Mouse (Mus musculus): ENCODE results near the gene Uchl3. TPM values are rescaled to one million over a fixed set of nuclear protein-coding genes. Genes with fewer than 3 reads are reported as not detected.

Uchl3 gene
- 13.6 TPM for polyA plus RNA-seq (2015; fragmentation: Illumina TruSeq; extraction: RNeasy Lipid Tissue Mini Kit (QIAGEN cat#74804); ENCODE audit: insufficient read depth, low read depth, low replicate concordance)

DNA sequence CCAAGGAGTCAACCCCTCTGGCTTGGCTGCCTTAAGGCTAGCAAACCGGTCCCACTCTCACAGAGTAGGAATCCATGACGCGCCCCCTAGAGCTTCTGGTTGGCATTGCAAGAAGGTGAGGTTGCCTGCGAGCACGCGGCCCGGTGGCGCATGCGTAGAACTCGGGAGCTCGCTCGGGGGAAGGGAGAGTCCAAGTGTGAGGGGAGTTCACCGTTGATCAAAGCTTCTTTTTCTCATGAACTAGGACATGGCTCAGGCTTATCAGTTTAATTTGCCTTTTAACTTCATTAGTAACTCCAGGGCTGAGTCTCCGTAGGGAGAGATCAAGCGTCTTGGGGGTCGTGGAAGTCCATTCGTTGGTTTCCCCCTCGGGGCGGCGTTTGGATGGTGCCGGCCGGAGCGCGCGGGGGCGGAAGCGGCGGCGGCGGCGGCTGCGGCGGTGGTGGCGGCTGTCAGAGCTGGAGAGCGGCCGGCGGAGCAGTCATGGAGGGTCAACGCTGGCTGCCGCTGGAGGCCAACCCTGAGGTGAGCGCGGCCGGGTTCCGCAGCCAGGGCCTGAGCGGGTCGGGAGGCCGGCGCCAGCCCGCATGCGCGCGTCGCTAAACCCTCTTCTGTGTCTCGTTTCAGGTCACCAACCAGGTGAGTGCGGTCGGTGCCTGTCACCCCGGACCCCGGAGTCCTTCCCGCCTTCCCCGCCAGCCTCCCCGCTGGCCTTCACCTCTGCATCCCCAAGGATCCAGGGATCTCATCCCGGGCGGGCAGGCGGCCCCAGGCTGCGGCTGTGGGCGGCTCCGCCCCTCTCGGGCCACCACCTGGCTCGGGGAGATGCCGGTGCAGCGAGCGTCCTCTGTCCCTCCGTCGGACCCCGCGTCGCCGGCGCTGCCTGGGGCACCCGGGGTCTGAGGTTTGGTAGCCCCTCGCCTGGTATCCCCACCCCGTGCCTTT, at the start of gene Uchl3:
Gene Uchl3 (plus strand): TSS at position 387 of the 945 bp plus-strand sequence.

DNA sequence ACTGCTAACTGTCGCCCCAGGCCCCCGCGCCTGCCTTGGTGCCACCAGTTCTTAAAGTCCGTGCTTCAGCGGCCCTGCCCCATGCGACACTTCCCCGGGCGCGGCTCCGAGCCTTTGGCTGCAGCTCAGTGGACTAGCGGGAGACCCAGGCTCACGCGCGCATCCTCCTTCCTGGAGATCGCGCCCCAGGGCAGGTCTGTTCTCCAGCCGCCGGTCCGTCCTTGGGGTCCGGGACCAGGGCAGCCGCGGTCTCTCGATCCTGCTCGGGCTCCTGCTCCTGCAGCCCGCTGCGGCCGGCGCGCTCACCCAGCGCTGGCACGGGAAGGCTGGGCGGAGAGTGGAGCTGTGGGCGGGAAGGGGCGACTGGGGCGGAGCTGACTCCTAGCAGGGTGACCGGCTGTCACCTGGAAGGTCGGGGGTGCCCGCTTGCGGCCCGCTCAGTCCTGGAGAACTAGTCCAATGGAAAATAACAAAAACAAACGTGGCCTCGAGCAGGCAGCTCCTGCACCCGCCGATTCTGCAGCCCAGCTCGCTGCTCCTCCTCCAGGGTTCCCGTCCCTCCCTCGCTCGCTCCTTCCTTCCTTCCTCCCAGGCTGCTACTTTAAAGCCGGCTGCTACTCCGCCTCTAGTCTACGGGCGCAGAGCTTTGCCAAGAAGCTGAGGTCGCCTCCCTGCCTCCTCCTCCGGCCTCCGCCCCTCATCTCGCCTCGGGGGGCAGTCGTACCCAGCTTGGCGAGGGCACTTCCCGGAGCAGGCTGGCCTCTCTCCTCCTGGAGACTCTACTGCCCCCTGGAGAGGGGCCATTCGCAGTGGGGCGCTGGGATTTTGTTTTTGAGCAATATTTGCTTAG, 45.0 kb upstream of the Uchl3 start, which contains the start of gene Tbc1d4:
Gene Tbc1d4 (minus strand): TSS at position 673 of the 850 bp plus-strand sequence.

DNA sequence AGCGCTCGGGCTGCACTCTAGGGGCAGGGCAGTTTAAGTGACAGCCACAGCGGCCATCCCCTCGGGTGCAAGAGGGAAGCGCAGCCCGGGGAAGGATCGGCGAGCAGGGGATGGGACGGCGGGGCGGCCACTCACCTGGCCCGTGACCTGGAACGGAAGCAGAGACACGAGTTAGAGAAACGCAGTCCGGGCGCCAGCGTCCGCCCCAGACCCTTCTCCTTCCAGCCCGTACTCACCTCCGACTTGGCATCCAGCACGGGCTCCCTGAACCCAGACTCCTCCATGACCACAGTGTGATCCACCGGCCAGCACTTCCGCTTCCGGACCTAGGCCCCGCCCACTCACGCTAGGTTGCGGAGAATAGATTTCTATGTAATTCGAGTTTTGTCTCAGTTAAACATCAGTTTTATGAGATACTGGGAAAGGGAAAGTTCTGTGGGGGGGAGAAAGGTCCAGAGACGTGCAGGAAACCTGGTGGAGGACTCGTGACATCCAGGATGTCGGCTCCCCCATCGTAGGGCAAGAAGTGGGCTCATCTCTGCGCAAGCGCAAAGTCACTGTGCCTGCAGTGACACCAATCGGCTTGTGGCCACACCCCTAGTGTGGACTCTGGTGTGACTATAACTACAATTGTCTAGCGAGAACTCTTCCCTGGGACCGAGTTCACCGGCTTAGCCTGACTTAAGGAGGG, 13.5 kb upstream of the Uchl3 start, which contains the start of gene Commd6:
Gene Commd6 (minus strand): TSS at position 534 of the 691 bp plus-strand sequence.

DNA sequence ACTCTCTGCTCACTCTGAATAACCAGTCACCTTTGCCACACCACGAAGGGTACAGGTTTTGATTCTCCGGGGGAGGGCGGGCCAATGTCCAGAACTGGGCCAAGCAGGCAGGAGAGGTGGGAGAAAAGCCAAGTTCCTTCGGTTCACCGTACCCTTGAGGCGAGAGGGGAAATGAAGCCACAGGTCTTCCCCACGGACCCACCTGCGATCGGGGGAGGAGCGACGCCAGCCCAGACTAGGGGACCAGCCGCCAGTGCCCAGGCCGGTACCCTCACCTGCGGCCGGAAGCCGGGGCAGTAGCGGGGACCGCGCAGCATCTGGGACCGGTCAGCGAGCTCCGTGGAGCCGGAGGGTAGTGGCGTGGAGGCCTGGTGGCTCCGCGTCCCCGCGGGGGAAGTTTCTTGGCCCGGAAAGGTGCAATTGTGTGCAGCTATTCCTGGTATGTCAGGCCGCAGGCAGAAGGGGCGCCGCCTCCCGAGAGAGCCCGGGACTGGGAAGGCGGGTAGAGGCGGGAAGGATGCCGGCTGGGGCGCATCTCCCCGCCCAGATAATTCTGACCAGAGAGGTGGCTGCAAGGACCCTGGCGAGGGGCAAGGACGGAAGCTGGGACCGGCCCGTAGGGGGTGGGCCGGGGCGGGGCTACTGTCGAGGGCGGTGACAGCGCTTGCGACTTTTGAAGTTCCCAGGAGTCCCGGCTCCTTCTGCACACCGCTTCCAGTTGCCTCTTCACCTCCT, 75.6 kb downstream of the Uchl3 start, which contains the start of the genes Gm9922 and Lmo7:
Gene Gm9922 (minus strand): TSS at position 578 of the 735 bp plus-strand sequence.
Gene Lmo7 (plus strand): TSS at position 721 of the 735 bp plus-strand sequence.

Other genes starting within 250 kb of the Uchl3 start
- 4.5 TPM for gene Tbc1d4, start 44.8 kb upstream of the Uchl3 start, polyA plus RNA-seq (2015; fragmentation: Illumina TruSeq; extraction: RNeasy Lipid Tissue Mini Kit (QIAGEN cat#74804); ENCODE audit: insufficient read depth, low read depth, low replicate concordance)
- gene Commd6, start 13.3 kb upstream of the Uchl3 start, polyA plus RNA-seq (2015; fragmentation: Illumina TruSeq; extraction: RNeasy Lipid Tissue Mini Kit (QIAGEN cat#74804); ENCODE audit: insufficient read depth, low read depth, low replicate concordance), result 15.3 TPM
- gene Gm9922, start 75.8 kb downstream of the Uchl3 start, polyA plus RNA-seq (2015; fragmentation: Illumina TruSeq; extraction: RNeasy Lipid Tissue Mini Kit (QIAGEN cat#74804); ENCODE audit: insufficient read depth, low read depth, low replicate concordance), result not detected
- 5.6 TPM for gene Lmo7, start 76.0 kb downstream of the Uchl3 start, polyA plus RNA-seq (2015; fragmentation: Illumina TruSeq; extraction: RNeasy Lipid Tissue Mini Kit (QIAGEN cat#74804); ENCODE audit: insufficient read depth, low read depth, low replicate concordance)

Measured in pancreas, adult 10 weeks (tissue).